Comparison of ENCODE assay signal across 28 mouse cellular contexts in the genomic region with DNA sequence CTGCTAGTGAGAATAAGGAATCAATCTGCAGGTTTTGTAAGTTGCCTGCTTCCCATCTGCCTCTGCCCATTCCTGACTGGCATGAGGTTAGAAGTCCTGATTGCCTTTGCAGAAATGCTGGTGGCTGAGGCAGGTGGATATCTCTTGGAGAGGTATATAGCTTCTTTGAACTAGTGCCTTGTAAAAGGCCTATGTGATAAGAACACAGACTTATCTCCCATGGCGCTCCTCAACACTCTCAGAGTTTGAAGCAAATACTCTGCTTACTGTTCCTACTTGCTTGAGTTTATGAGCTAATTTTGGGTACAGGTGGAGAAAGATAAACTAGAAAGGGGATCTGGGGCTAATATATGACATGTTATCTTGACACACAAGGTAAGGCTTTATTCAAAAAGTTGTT.
A peak's percentile ranks its signal among the peaks of the same experiment; 100 is the strongest.
DNase-seq lines count a peak whose midpoint lies in the region; ATAC-seq and TF ChIP-seq lines count a peak whose summit lies in the region.
"Had no signal": no experiment of that assay in that cellular context is flagged by ENCODE, and none has a peak within 500 bp of the region (broad histone marks: within the 10 kb centered on the region; RNA-seq: fewer than 3 reads in every experiment).

No protein-coding gene starts in this region.

- H3K4me1 ChIP-seq in intestine, embryonic 16.5 days (ENCODE audit: control insufficient read depth, insufficient read depth, low read length), result no peaks in the 10 kb centered on the region
- no peaks in the 10 kb centered on the region for H3K4me1 ChIP-seq in stomach, embryonic 15.5 days
- H3K4me1 ChIP-seq in stomach, postnatal 0 days (replicated peaks; ENCODE audit: control insufficient read depth, insufficient read depth), result no peaks in the 10 kb centered on the region
- H3K4me1 ChIP-seq in midbrain, postnatal 0 days (ENCODE audit: insufficient read depth, low read length), result no peaks in the 10 kb centered on the region
- H3K4me1 ChIP-seq: embryonic facial prominence, embryonic 13.5 days; embryonic facial prominence, embryonic 15.5 days; forebrain, embryonic 10.5 days; forebrain, embryonic 12.5 days had no signal

- DNase-seq in large intestine, adult 2 months (ENCODE audit: low read depth, low spot score), result peak; percentile 47
- peak; percentile 21 for DNase-seq in stomach, postnatal 0 days (ENCODE audit: low spot score)
- DNase-seq in T-cell, adult 2 months (ENCODE audit: low spot score), result no peak
- DNase-seq in liver, result no peak
- DNase-seq in adrenal gland, adult 18-20 months (ENCODE audit: low spot score in 2 of 2), result no peak
- no peak for DNase-seq in midbrain, postnatal 0 days (ENCODE audit: low spot score)
- DNase-seq: adrenal gland, adult 8-10 months; adrenal gland, postnatal 14 days; adrenal gland, postnatal 36 days; cerebellum, adult 11-12 months; cerebellum, adult 2 months; cerebellum, adult 9-10 months; cerebellum, postnatal 10 days; cerebellum, postnatal 36 days; embryo, embryonic 11 days had no signal

- ATAC-seq in intestine, embryonic 16.5 days, result peak; percentile 82
- peak; percentile 67 for ATAC-seq in stomach, embryonic 15.5 days (ENCODE audit: insufficient read depth, low FRiP score, low read depth)
- ATAC-seq in stomach, postnatal 0 days (ENCODE audit: low FRiP score, low TSS enrichment), result no peak
- no peak for ATAC-seq in midbrain, postnatal 0 days (ENCODE audit: low FRiP score)
- ATAC-seq: CD4-positive, CD25-positive, alpha-beta regulatory T cell, adult 4 months; forebrain, embryonic 14.5 days; forebrain, embryonic 16.5 days; Patski had no signal

- no peak overlapping the region for H3K4me3 ChIP-seq in intestine, embryonic 16.5 days (ENCODE audit: low read length)
- no peak overlapping the region for H3K4me3 ChIP-seq in stomach, embryonic 15.5 days (replicated peaks)
- no peak overlapping the region for H3K4me3 ChIP-seq in stomach, postnatal 0 days (ENCODE audit: low read depth, low read length)
- no peak overlapping the region for H3K4me3 ChIP-seq in midbrain, postnatal 0 days (ENCODE audit: low read depth, low read length)
- H3K4me3 ChIP-seq: embryonic facial prominence, embryonic 13.5 days; embryonic facial prominence, embryonic 15.5 days; erythroblast, embryonic 14.5 days; forebrain, embryonic 10.5 days; forebrain, embryonic 12.5 days had no signal

- no peak for TF ChIP-seq EP300 in stomach, postnatal 0 days (optimal IDR thresholded peaks at IDR 0.05)

- no peaks in the 10 kb centered on the region for H3K36me3 ChIP-seq in intestine, embryonic 16.5 days (ENCODE audit: control insufficient read depth, insufficient read depth, low read length)
- H3K36me3 ChIP-seq in stomach, embryonic 15.5 days, result no peaks in the 10 kb centered on the region
- H3K36me3 ChIP-seq in stomach, postnatal 0 days (ENCODE audit: control insufficient read depth, insufficient read depth, low read length), result no peaks in the 10 kb centered on the region
- no peaks in the 10 kb centered on the region for H3K36me3 ChIP-seq in midbrain, postnatal 0 days (ENCODE audit: insufficient read depth, low read length)
- H3K36me3 ChIP-seq: embryonic facial prominence, embryonic 13.5 days; embryonic facial prominence, embryonic 15.5 days; forebrain, embryonic 10.5 days; forebrain, embryonic 12.5 days; G1E had no signal

- H3K27me3 ChIP-seq in intestine, embryonic 16.5 days (replicated peaks; ENCODE audit: control insufficient read depth, insufficient read depth, low read length), result no peaks in the 10 kb centered on the region
- H3K27me3 ChIP-seq in stomach, embryonic 15.5 days (replicated peaks), result no peaks in the 10 kb centered on the region
- no peaks in the 10 kb centered on the region for H3K27me3 ChIP-seq in stomach, postnatal 0 days (ENCODE audit: control insufficient read depth, insufficient read depth, low read length)
- no peaks in the 10 kb centered on the region for H3K27me3 ChIP-seq in midbrain, postnatal 0 days (ENCODE audit: insufficient read depth, low read length)
- H3K27me3 ChIP-seq: CH12.LX; embryonic facial prominence, embryonic 13.5 days; embryonic facial prominence, embryonic 15.5 days; forebrain, embryonic 12.5 days had no signal

- H3K27ac ChIP-seq in intestine, embryonic 16.5 days (ENCODE audit: low read length), result no peak overlapping the region
- peak overlapping the region; percentile 31; the same call in 1 of the 2 replicates for H3K27ac ChIP-seq in stomach, embryonic 15.5 days
- no peak overlapping the region for H3K27ac ChIP-seq in stomach, postnatal 0 days (replicated peaks)
- H3K27ac ChIP-seq in midbrain, postnatal 0 days (ENCODE audit: low read depth, low read length), result no peak overlapping the region
- H3K27ac ChIP-seq: embryonic facial prominence, embryonic 13.5 days; embryonic facial prominence, embryonic 15.5 days; forebrain, embryonic 10.5 days; forebrain, embryonic 12.5 days had no signal

- TF ChIP-seq CTCF in stomach, postnatal 0 days (IDR thresholded peaks at IDR 0.05; ENCODE audit: low read depth), result no peak
- TF ChIP-seq CTCF in midbrain, postnatal 0 days (IDR thresholded peaks at IDR 0.05), result no peak

- WGBS in intestine, embryonic 16.5 days, result 66% methylated on average over 1 of the region's 1 CpGs
- WGBS in large intestine, adult 2 months, result 42% methylated on average over 1 of the region's 1 CpGs
- 80% methylated on average over 1 of the region's 1 CpGs for WGBS in stomach, embryonic 15.5 days
- 58% methylated on average over 1 of the region's 1 CpGs for WGBS in stomach, postnatal 0 days
- 91% methylated on average over 1 of the region's 1 CpGs for WGBS in midbrain, postnatal 0 days

- H3K9ac ChIP-seq in intestine, embryonic 16.5 days (ENCODE audit: low read depth, low read length), result no peak overlapping the region
- no peak overlapping the region for H3K9ac ChIP-seq in stomach, embryonic 15.5 days
- no peak overlapping the region for H3K9ac ChIP-seq in stomach, postnatal 0 days (ENCODE audit: low read length)
- H3K9ac ChIP-seq in midbrain, postnatal 0 days (replicated peaks; ENCODE audit: low read length, poor library complexity, severe bottlenecking), result no peak overlapping the region
- H3K9ac ChIP-seq: embryonic facial prominence, embryonic 13.5 days; embryonic facial prominence, embryonic 15.5 days; forebrain, embryonic 12.5 days had no signal

- no peaks in the 10 kb centered on the region for H3K9me3 ChIP-seq in intestine, embryonic 16.5 days (ENCODE audit: control insufficient read depth, low read length)
- H3K9me3 ChIP-seq in stomach, embryonic 15.5 days, result no peaks in the 10 kb centered on the region
- H3K9me3 ChIP-seq in stomach, postnatal 0 days (ENCODE audit: control insufficient read depth, low read length), result no peaks in the 10 kb centered on the region
- H3K9me3 ChIP-seq in midbrain, postnatal 0 days (ENCODE audit: low read length), result no peaks in the 10 kb centered on the region
- H3K9me3 ChIP-seq: embryonic facial prominence, embryonic 13.5 days; embryonic facial prominence, embryonic 15.5 days; forebrain, embryonic 10.5 days; forebrain, embryonic 12.5 days; G1E had no signal

- no peak overlapping the region for H3K4me2 ChIP-seq in intestine, embryonic 16.5 days (ENCODE audit: low read depth, low read length)
- H3K4me2 ChIP-seq in stomach, embryonic 15.5 days, result no peak overlapping the region
- H3K4me2 ChIP-seq in stomach, postnatal 0 days (replicated peaks; ENCODE audit: low read depth), result no peak overlapping the region
- H3K4me2 ChIP-seq in midbrain, postnatal 0 days (ENCODE audit: low read depth, low read length, poor library complexity, severe bottlenecking), result no peak overlapping the region
- H3K4me2 ChIP-seq: embryonic facial prominence, embryonic 13.5 days; embryonic facial prominence, embryonic 15.5 days; forebrain, embryonic 12.5 days had no signal

Comparison
In these comparisons a context has a peak if more than half of its experiments do, and no peak if none do; other contexts are left out.
1. ATAC-seq: peak in intestine, embryonic 16.5 days (single experiment) and stomach, embryonic 15.5 days (single experiment); none in stomach, postnatal 0 days (single experiment) and midbrain, postnatal 0 days (single experiment).
2. DNase-seq: peak in large intestine, adult 2 months (single experiment) and stomach, postnatal 0 days (single experiment); none in T-cell, adult 2 months (single experiment), liver (single experiment), adrenal gland, adult 18-20 months (0 of 2) and midbrain, postnatal 0 days (single experiment).